Comparison of ENCODE assay signal across 8 mouse cellular contexts in genomic region chr13:31689317-31689716, GRCm38 (mm10).
DNase-seq lines count a peak whose midpoint lies in the region; ATAC-seq lines count a peak whose summit lies in the region.

No protein-coding gene starts in this region.

- no peak overlapping the region for H3K4me2 ChIP-seq in midbrain, embryonic 14.5 days (ENCODE audit: low read length)
- no peak overlapping the region for H3K4me2 ChIP-seq in midbrain, embryonic 15.5 days

- no peaks in the 10 kb centered on the region for H3K36me3 ChIP-seq in midbrain, embryonic 14.5 days (ENCODE audit: control insufficient read depth, insufficient read depth, low read length)
- H3K36me3 ChIP-seq in midbrain, embryonic 15.5 days (replicated peaks): no peaks in the 10 kb centered on the region
- H3K36me3 ChIP-seq in forebrain, embryonic 10.5 days (replicated peaks): no peaks in the 10 kb centered on the region

- 9% methylated on average over 1 of the region's 1 CpGs for WGBS in midbrain, embryonic 14.5 days
- WGBS in midbrain, embryonic 15.5 days: 3% methylated on average over 1 of the region's 1 CpGs
- WGBS in forebrain, embryonic 10.5 days: 7% methylated on average over 1 of the region's 1 CpGs

- H3K27ac ChIP-seq in midbrain, embryonic 14.5 days (replicated peaks; ENCODE audit: low read depth, low read length): no peak overlapping the region
- no peak overlapping the region for H3K27ac ChIP-seq in midbrain, embryonic 15.5 days
- H3K27ac ChIP-seq in forebrain, embryonic 10.5 days: no peak overlapping the region

- intact Hi-C loops in gastrocnemius, postnatal 14 days (cut with DNase I; ENCODE audit: low total_unique reads): no loop called here

- H3K27me3 ChIP-seq in midbrain, embryonic 14.5 days (ENCODE audit: control insufficient read depth, insufficient read depth, low read length): no peaks in the 10 kb centered on the region
- H3K27me3 ChIP-seq in midbrain, embryonic 15.5 days (replicated peaks): no peaks in the 10 kb centered on the region
- no peaks in the 10 kb centered on the region for H3K27me3 ChIP-seq in forebrain, embryonic 10.5 days (ENCODE audit: poor library complexity, severe bottlenecking)

- no peak overlapping the region for H3K4me3 ChIP-seq in midbrain, embryonic 14.5 days (replicated peaks; ENCODE audit: low read depth, low read length)
- no peak overlapping the region for H3K4me3 ChIP-seq in midbrain, embryonic 15.5 days
- no peak overlapping the region for H3K4me3 ChIP-seq in forebrain, embryonic 10.5 days

- no peak for ATAC-seq in midbrain, embryonic 14.5 days (ENCODE audit: low FRiP score, low TSS enrichment)
- ATAC-seq in midbrain, embryonic 15.5 days (replicated peaks): no peak

- H3K9ac ChIP-seq in midbrain, embryonic 14.5 days (replicated peaks; ENCODE audit: low read length): no peak overlapping the region
- H3K9ac ChIP-seq in midbrain, embryonic 15.5 days: no peak overlapping the region

- H3K4me1 ChIP-seq in midbrain, embryonic 14.5 days (ENCODE audit: control insufficient read depth, insufficient read depth, low read length): no peaks in the 10 kb centered on the region
- H3K4me1 ChIP-seq in midbrain, embryonic 15.5 days: no peaks in the 10 kb centered on the region
- H3K4me1 ChIP-seq in forebrain, embryonic 10.5 days: no peaks in the 10 kb centered on the region

- H3K9me3 ChIP-seq in midbrain, embryonic 14.5 days (ENCODE audit: control insufficient read depth, low read length): no peaks in the 10 kb centered on the region; the same call in 1 of the 2 replicates
- H3K9me3 ChIP-seq in midbrain, embryonic 15.5 days: no peaks in the 10 kb centered on the region
- H3K9me3 ChIP-seq in forebrain, embryonic 10.5 days: no peaks in the 10 kb centered on the region

- peak; percentile 11 for DNase-seq in gastrocnemius, postnatal 10 days
- DNase-seq in gastrocnemius, postnatal 4 days (ENCODE audit: low spot score in 2 of 2): no peak
- DNase-seq in midbrain, embryonic 14.5 days: peak; percentile 10
- DNase-seq in c-Kit-positive CD71-negative TER-119-negative erythroid progenitor cells, embryonic 14.5 days (ENCODE audit: low read depth): peak; percentile 17
- peak; percentile 23 for DNase-seq in mesoderm, embryonic 11.5 days (ENCODE audit: low read depth, low spot score)
- no peak for DNase-seq in forebrain, embryonic 10.5 days (ENCODE audit: extremely low spot score, low spot score)
- no peak for DNase-seq in gastrocnemius, postnatal 14 days

Comparison
In these comparisons a context has a peak if more than half of its experiments do, and no peak if none do; other contexts are left out.
1. DNase-seq: peak in gastrocnemius, postnatal 10 days (single experiment), midbrain, embryonic 14.5 days (single experiment), c-Kit-positive CD71-negative TER-119-negative erythroid progenitor cells, embryonic 14.5 days (single experiment) and mesoderm, embryonic 11.5 days (single experiment); none in gastrocnemius, postnatal 4 days (0 of 2), forebrain, embryonic 10.5 days (single experiment) and gastrocnemius, postnatal 14 days (single experiment).